Mouse (Mus musculus) liver, embryonic 14.5 days (tissue): ENCODE results near the gene Mark2. TPM values are rescaled to one million over a fixed set of nuclear protein-coding genes. Genes with fewer than 3 reads are reported as not detected.

ENCODE experiments used
- ATAC-seq: fragments of 200-750 bp; cut with Nextera tagmentation; 2 replicates; pipeline ENCODE4 v1.8.0; 2017; ENCODE audit warnings: moderate number of reproducible peaks, mild to moderate bottlenecking, moderate library complexity; ENCODE audit not compliant: insufficient read depth
- DNase-seq, 3 experiments: peaks; one replicate each; pipeline ENCODE4 v3.0.0-alpha.2; 2012 to 2013; ENCODE audit warnings: low read depth in 3 of 3, low spot score in 3 of 3
- H3K27ac ChIP-seq: fragments of 300-500 bp; sonication (generic); 2 replicates; pipeline ENCODE4 v1.5.1; 2014; ENCODE audit warnings: moderate library complexity, mild to moderate bottlenecking, control low read depth, inconsistent platforms
- H3K27me3 ChIP-seq: fragments of 300-500 bp; sonication (generic); 2 replicates; pipeline ENCODE4 v1.6.1; 2014; ENCODE audit warnings: mild to moderate bottlenecking, low read length, moderate library complexity; ENCODE audit not compliant: control insufficient read depth, insufficient read depth
- H3K36me3 ChIP-seq: fragments of 300-500 bp; sonication (generic); replicated peaks from 2 replicates; pipeline ENCODE4 v1.6.1; 2014; ENCODE audit warnings: low read depth; ENCODE audit not compliant: control insufficient read depth, insufficient read depth
- H3K4me1 ChIP-seq, 2 experiments: fragments of 200-500 bp in 1 of 2; fragments of 300-500 bp in 1 of 2; sonication (generic) in 1 of 2; replicated peaks; 2 replicates each; pipeline ENCODE4 v1.6.1; 2012 to 2014; ENCODE audit warnings: antibody characterized with exemption in 1 of 2, inconsistent platforms in 1 of 2, low read length in 1 of 2; ENCODE audit not compliant: control insufficient read depth in 2 of 2, insufficient read depth in 2 of 2
- H3K4me2 ChIP-seq: fragments of 300-500 bp; sonication (generic); 2 replicates; pipeline ENCODE4 v1.6.1; 2014; ENCODE audit warnings: low read depth, mild to moderate bottlenecking, control low read depth, moderate library complexity
- H3K4me3 ChIP-seq, 2 experiments: fragments of 200-500 bp in 1 of 2; fragments of 300-500 bp in 1 of 2; sonication (generic) in 1 of 2; 2 replicates each; pipeline ENCODE4 v1.5.1; 2012 to 2014; ENCODE audit warnings: low read depth in 2 of 2, low read length in 2 of 2, mild to moderate bottlenecking in 2 of 2, control low read depth in 1 of 2, inconsistent platforms in 1 of 2, moderate library complexity in 1 of 2; ENCODE audit not compliant: insufficient read depth in 1 of 2
- H3K9ac ChIP-seq: fragments of 300-500 bp; sonication (generic); replicated peaks from 2 replicates; pipeline ENCODE4 v1.6.1; 2014; ENCODE audit warnings: mild to moderate bottlenecking, control low read depth, moderate library complexity
- H3K9me3 ChIP-seq: fragments of 300-500 bp; sonication (generic); 2 replicates; pipeline ENCODE4 v1.6.1; 2016; ENCODE audit warnings: low read length, mixed read lengths; ENCODE audit not compliant: control insufficient read depth
- CTCF ChIP-seq: IDR thresholded peaks from 2 replicates; pipeline ENCODE4 v1.5.1; 2016; ENCODE audit warnings: antibody characterized with exemption, low read depth, control low read depth
- EP300 ChIP-seq: IDR thresholded peaks from 2 replicates; pipeline ENCODE4 v1.6.1; 2016; ENCODE audit warnings: antibody characterized with exemption, low read depth
- WGBS: fragments of 180-500 bp; shearing (Covaris S2); extraction: QIAGEN DNeasy Blood & Tissue Kit; methylation state at CpG from one replicate; pipeline ENCODE4 v1.1.7; 2014; ENCODE audit not compliant: insufficient replicate concordance; 5-methylcytosine and 5-hydroxymethylcytosine counted together
- polyA plus RNA-seq, 2 experiments: library from polyadenylated mRNA; depleted of rRNA in 1 of 2; stranded (reverse) in 1 of 2; unstranded in 1 of 2; fragments of >200 nt; fragmentation: Nextera tagmentation in 1 of 2; extraction: Ambion mirVana in 1 of 2; gene quantifications; 2 replicates each; pipeline versions ENCODE4 v1.2.1 to v1.2.3; 2012 to 2014

Gene Mark2
- polyA plus RNA-seq, 2 experiments = 14.3 to 17.4 TPM

DNA sequence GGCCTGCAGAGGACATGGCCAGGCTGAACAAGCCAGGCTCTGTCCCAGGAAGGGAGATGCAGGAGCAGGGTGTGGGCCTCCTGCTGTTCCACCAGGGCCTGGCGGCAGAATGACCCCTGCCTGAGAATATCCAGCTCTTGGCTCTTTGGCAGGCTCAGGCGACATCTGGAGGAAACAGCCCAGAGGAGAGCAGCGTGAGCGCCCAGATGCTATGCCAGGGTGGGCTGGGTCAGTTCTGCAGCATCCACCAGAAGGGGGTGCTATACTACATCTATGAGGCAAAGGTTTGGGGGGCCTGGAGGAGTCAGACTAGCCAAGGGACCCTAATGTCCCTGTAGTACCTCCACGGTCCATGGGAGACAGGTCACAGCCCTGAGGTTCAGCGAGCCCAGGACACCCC is 62.5 kb downstream of the Mark2 start:
- Histone ChIP-seq H3K27ac (no peak overlapping the region), H3K27me3 (no peaks in the 10 kb centered on the region), H3K9me3 (no peaks in the 10 kb centered on the region), H3K4me1 (no peaks in the 10 kb centered on the region), H3K4me3 (no peak overlapping the region), H3K4me2 (no peak overlapping the region), H3K9ac (no peak overlapping the region), H3K36me3 (peaks cover 24% of the 10 kb centered on the region)
- peak; percentile 74 for TF ChIP-seq CTCF
- TF ChIP-seq EP300 = no peak
- ATAC-seq (no peak), DNase-seq (no peak)
- 64% methylated on average over 6 of the region's 6 CpGs for WGBS

DNA sequence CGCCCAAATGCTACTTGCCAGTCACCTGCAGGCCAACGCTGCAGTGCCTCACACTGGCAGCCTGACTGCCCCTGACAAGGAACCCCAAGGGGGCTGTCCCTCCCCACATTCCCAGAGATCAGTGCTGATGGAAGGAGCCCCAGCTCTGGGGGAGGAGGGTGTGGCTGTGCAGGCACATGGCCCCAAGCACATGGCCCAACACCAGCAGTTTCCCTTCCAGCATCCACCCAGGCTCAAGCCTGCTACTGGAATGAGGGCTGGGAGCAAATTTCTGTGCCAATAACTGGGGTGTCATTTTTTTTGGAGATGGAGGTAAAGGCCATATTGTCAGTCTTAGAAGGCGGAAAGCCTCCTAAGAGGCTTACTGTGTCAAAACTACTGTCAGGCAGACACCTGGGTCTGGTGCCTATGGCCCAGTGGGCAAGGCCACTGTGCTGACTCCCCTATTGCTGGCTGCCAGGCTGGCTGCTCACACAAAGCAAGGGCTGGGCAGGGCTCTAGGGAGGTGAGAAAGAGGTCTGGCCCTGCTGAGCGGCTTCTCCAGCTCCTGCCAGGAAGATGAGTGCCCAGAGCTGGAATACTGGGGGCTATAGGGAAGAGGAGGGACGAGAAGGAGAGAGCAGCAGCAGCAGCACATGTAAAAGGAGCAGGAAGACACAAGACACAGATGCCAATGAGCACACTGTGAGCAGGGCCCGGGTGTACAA is 63.3 kb downstream of the Mark2 start:
- Histone ChIP-seq H3K27ac (no peak overlapping the region), H3K4me3 (no peak overlapping the region), H3K9me3 (no peaks in the 10 kb centered on the region), H3K9ac (no peak overlapping the region), H3K4me1 (no peaks in the 10 kb centered on the region), H3K36me3 (peaks cover 22% of the 10 kb centered on the region), H3K4me2 (no peak overlapping the region), H3K27me3 (no peaks in the 10 kb centered on the region)
- DNase-seq (no peak), ATAC-seq (no peak)
- 71% methylated on average over 6 of the region's 6 CpGs for WGBS
- no peak for TF ChIP-seq CTCF
- TF ChIP-seq EP300 = no peak

DNA sequence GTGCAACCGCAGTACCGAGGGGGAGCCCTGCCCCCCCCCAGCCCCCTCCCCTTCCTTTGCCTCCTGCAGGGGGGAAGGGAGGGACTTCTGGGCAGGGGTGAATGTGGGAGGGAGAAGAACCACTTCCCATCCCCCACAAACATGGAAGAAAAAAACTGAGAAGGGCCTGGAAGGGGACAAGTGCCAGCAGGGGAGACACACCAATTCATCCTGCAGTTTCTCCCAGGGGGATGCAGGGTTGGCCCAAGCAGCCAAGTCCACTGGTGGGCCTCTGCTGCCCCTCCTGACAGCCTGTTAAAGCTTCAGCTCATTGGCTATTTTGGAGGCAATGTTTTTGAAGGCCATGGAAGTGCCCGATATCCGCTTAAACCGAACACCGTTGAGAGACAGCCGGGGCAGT is 64.9 kb downstream of the Mark2 start:
- H3K36me3 ChIP-seq = peaks cover 8% of the 10 kb centered on the region
- no peak overlapping the region for H3K4me3 ChIP-seq
- H3K4me1 ChIP-seq = no peaks in the 10 kb centered on the region
- TF ChIP-seq EP300 (no peak), CTCF (no peak)
- no peak overlapping the region for H3K27ac ChIP-seq
- WGBS = 86% methylated on average over 7 of the region's 7 CpGs
- no peak for ATAC-seq
- no peaks in the 10 kb centered on the region for H3K27me3 ChIP-seq
- H3K9ac ChIP-seq = no peak overlapping the region
- DNase-seq = no peak
- no peak overlapping the region for H3K4me2 ChIP-seq
- no peaks in the 10 kb centered on the region for H3K9me3 ChIP-seq

DNA sequence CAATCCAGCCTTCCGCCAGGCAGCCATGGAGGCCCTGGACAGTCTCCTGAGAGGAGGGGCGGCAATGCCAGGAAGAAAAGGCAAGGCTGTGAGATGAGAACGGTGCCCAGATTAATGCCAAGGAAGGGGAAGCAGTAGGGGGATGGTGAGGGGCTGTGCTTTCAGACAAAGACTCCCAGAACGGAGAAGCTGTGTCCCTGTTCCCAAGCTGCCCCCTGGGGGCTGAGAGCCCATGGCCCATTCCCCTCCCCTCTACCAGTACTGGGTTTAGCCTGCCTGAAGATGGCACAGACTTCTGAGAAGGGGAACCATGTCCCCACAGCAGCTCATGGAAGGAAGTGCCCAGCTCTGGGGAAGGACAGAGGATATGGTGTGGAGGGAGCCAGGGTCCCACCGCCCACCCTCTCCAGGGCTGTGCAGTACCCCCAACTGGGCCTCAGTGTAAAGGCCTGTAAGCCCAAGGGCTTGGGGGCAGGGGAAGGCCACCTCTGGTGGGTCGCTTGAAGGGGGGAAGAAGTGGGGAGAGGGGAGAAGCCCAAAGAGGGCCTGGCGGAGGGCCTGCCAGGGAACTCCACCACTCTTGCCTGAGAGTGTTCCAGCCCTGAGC is 65.5 kb downstream of the Mark2 start:
- Histone ChIP-seq H3K36me3 (peaks cover 3% of the 10 kb centered on the region; the same call in 1 of the 2 replicates), H3K4me2 (no peak overlapping the region), H3K4me1 (no peaks in the 10 kb centered on the region), H3K4me3 (no peak overlapping the region), H3K27ac (no peak overlapping the region), H3K27me3 (no peaks in the 10 kb centered on the region), H3K9ac (no peak overlapping the region), H3K9me3 (no peaks in the 10 kb centered on the region)
- DNase-seq = no peak
- TF ChIP-seq CTCF (no peak), EP300 (no peak)
- 76% methylated on average over 7 of the region's 7 CpGs for WGBS
- no peak for ATAC-seq

DNA sequence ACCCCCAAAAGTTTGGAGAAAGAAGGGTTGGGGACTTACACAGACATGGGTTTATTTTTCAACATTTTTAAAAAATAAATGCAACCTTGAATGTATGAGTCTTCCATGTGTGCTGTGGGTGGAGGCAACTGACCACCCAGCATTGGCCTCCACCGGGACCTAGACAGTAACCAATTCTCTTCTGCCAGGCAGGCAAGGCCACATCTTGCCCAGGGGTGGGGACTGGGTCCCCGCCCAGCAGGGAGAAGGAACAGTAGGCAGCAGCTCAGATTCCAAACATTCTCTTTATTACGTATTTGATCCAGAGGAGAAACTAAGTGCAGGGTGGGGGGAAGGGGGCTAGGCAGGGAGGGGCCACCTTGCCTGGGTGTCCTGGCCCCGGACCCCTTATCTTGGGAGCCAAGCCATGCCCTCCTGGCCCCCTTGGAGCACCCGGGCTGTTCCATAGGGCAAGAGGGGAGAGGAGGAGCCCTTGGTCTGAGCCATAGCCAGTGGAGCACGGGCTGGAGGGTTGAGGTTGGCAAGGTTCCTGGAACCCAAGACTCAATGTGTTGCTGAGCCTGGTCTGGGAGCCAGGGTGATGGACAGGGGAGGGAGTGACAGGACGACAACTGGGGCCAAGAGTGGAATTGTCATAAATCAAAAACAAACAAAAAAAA is 66.4 kb downstream of the Mark2 start:
- no peak for TF ChIP-seq EP300
- Histone ChIP-seq H3K4me2 (no peak overlapping the region), H3K9me3 (no peaks in the 10 kb centered on the region), H3K27me3 (no peaks in the 10 kb centered on the region), H3K4me1 (no peaks in the 10 kb centered on the region), H3K27ac (no peak overlapping the region), H3K4me3 (no peak overlapping the region), H3K36me3 (no peaks in the 10 kb centered on the region; the same call in 1 of the 2 replicates), H3K9ac (no peak overlapping the region)
- no peak for DNase-seq
- no peak for ATAC-seq
- 56% methylated on average over 7 of the region's 7 CpGs for WGBS
